Mouse (Mus musculus) gastrocnemius, adult 18-20 months (tissue): ENCODE results near the gene Siah2. TPM values are rescaled to one million over a fixed set of nuclear protein-coding genes. Genes with fewer than 3 reads are reported as not detected.

ENCODE experiments used
- DNase-seq: peaks from one replicate; pipeline ENCODE4 v3.0.0; 2021; ENCODE audit warnings: low spot score
- long read RNA-seq, 2 experiments: library from polyadenylated mRNA; stranded (forward); transcript quantifications; one replicate each; pipeline ENCODE4 v2.0.0; 2021
- total RNA-seq, 2 experiments: library from RNA; stranded (reverse); gene quantifications; 2 replicates each; pipeline ENCODE4 v1.2.3; 2021

Siah2 gene
- 10 to 100 TPM in 1 of 2 experiments, 1 to 10 TPM in 1; 8.4 to 17.8 TPM for total RNA-seq
- long read RNA-seq, experiment 1, transcript Siah2-201 (2 exons, 2,511 nt) = major isoform, 23 of 23 reads
- long read RNA-seq, experiment 1, partial matches to known transcripts = 0 of 23 reads
- long read RNA-seq, experiment 1, other reads (novel, unspliced or antisense) = 0 of 23 reads
- long read RNA-seq, experiment 2, transcript Siah2-201 (2 exons, 2,511 nt) = major isoform, 16 of 18 reads
- long read RNA-seq, experiment 2, partial matches to known transcripts = 1 of 18 reads
- long read RNA-seq, experiment 2, other reads (novel, unspliced or antisense) = 1 of 18 reads

GRCm38 (mm10) chr3:58691997-58692721, at the start of gene Siah2:
TSS of gene Siah2 (minus strand) at chr3:58692400.
- peak; percentile 87 for DNase-seq

- no peak for DNase-seq
Observed at GRCm38 (mm10) chr3:58739536-58739935, 47.3 kb upstream of the Siah2 start.

GRCm38 (mm10) chr3:58738346-58739089, 46.3 kb upstream of the Siah2 start:
- DNase-seq = no peak

GRCm38 (mm10) chr3:58731520-58731919, 39.3 kb upstream of the Siah2 start:
- DNase-seq = no peak

- DNase-seq = no peak
Observed at GRCm38 (mm10) chr3:58730580-58730979, 38.4 kb upstream of the Siah2 start.

- DNase-seq = no peak
Observed at GRCm38 (mm10) chr3:58729549-58729948, 37.3 kb upstream of the Siah2 start.

GRCm38 (mm10) chr3:58727601-58728000, 35.4 kb upstream of the Siah2 start:
- no peak for DNase-seq

- peak; percentile 15 for DNase-seq
Observed at GRCm38 (mm10) chr3:58727012-58727411, 34.8 kb upstream of the Siah2 start.

- DNase-seq = no peak
Observed at GRCm38 (mm10) chr3:58726374-58726773, 34.2 kb upstream of the Siah2 start.

- peak; percentile 38 for DNase-seq
Observed at GRCm38 (mm10) chr3:58724815-58725214, 32.6 kb upstream of the Siah2 start.

GRCm38 (mm10) chr3:58723656-58724055, 31.5 kb upstream of the Siah2 start:
- no peak for DNase-seq

GRCm38 (mm10) chr3:58719461-58720230, 27.4 kb upstream of the Siah2 start:
- DNase-seq = no peak

- DNase-seq = no peak
Observed at GRCm38 (mm10) chr3:58716705-58717104, 24.5 kb upstream of the Siah2 start.

GRCm38 (mm10) chr3:58714767-58715166, 22.6 kb upstream of the Siah2 start:
- no peak for DNase-seq

GRCm38 (mm10) chr3:58714034-58714433, 21.8 kb upstream of the Siah2 start:
- no peak for DNase-seq

GRCm38 (mm10) chr3:58713191-58713590, 21.0 kb upstream of the Siah2 start:
- no peak for DNase-seq

GRCm38 (mm10) chr3:58704547-58704946, 12.3 kb upstream of the Siah2 start:
- DNase-seq = no peak

- DNase-seq = no peak
Observed at GRCm38 (mm10) chr3:58703748-58704147, 11.5 kb upstream of the Siah2 start.

GRCm38 (mm10) chr3:58702329-58702728, 10.1 kb upstream of the Siah2 start:
- no peak for DNase-seq

GRCm38 (mm10) chr3:58701441-58701840, 9.2 kb upstream of the Siah2 start:
- no peak for DNase-seq

- no peak for DNase-seq
Observed at GRCm38 (mm10) chr3:58697926-58698325, 5.7 kb upstream of the Siah2 start.
